Mouse (Mus musculus) frontal cortex, postnatal 14 days (tissue): ENCODE measurements around the gene Samd4.
"Not testable (repeated sequence)": the region's sequence is repeated elsewhere in the genome, so short reads cannot be mapped to it uniquely, and the experiment has no call there.

Experiments
- DNase-seq, 2 experiments: peaks; one replicate each; pipeline ENCODE4 v3.0.0; 2022; ENCODE audit warnings: low spot score in 2 of 2

The Samd4 gene

DNA sequence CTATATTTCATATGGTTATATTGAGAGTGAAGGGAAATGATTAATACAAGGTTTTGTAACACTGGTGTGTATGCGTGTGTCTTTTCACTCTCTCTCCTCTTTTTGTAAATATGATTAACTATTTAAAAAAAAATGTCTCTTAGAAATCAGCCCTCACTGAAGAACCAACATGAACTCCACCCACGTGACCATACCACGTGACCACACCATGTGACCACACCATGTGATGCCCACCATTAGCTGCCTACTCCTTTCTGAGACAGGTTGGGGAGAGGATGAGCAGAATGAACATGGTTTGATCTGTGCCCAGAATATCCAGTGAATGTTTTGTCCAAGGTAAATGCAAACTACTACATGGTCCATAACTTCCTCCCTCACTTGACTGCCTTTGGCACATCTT is 223.1 kb downstream of the Samd4 start:
- no peak for DNase-seq

DNA sequence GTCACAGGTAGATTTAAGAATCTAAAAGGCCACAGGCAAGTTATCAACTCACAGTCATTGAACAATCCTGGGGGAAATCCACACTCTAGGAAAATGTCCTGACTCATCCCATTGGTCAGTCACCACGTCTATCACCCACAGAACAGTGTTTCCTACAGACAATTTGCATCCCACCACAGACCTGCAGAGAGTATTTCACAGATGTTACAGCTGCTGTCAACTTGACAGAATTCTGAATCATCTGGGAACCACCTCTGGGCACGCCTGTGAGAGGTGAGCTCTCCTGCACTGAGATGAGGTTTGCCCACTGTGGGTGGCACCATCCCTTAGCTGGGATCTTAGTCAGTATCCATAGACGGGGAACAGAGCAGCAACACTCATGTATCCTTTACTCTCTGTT is 224.8 kb downstream of the Samd4 start:
- DNase-seq = no peak

DNA sequence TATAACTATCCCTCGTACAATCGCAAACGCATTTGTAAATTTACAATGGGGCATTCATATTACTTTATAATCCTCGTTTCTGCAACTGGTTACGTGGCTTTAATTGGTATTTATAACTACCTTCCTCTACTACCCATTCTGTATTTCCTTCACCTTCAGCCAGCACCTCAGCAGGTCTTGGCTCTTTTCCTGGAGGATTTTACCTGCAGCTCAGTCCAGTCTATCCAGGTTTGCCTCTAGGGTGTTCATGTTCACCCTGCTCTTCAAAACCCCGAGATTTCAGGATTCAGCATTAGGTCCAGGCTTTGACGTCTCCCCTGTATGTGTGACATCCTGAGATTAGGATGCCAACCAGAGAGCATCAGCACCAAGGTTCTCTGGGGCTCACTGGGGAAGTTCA is 227.7 kb downstream of the Samd4 start:
- not testable (repeated sequence) for DNase-seq

DNA sequence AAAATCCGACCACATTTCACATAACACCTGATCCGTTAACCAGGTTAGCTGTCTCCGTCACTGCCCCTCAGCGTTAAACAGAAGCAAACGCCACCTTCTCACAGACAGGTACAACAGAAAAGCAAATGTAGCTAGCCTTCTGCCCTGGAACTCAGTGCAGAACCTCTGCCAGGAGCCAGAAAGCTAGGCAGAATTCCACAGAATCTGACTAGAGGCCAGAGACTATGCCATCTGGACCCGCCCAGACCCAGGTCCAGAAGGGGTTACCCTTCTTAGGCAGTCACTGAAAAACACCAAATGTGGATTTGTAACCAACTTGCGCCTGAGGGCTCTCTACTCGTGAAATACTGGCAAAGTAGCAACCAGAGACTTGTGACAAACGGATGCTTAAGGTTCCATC is 228.7 kb downstream of the Samd4 start:
- no peak for DNase-seq

DNA sequence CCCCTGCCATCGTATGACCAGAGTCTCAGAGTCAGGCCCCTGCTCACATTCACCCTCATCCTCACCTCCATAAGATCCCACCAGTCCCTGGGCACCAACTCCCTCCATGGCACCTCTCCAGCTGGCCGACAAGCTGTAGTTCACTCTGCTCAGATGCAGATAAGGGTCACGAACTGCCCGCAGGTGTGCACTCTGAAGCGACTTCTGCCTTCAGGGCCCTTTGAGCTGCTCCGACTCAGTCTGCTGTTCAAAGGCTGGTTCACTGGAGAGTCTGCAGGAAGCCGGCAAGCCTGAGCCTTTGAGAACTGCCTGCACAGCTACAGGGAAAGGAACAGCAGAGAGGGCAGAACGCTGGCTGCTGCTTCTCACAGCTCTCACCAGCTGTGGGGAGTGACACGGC is 232.5 kb downstream of the Samd4 start:
- DNase-seq = no peak

DNA sequence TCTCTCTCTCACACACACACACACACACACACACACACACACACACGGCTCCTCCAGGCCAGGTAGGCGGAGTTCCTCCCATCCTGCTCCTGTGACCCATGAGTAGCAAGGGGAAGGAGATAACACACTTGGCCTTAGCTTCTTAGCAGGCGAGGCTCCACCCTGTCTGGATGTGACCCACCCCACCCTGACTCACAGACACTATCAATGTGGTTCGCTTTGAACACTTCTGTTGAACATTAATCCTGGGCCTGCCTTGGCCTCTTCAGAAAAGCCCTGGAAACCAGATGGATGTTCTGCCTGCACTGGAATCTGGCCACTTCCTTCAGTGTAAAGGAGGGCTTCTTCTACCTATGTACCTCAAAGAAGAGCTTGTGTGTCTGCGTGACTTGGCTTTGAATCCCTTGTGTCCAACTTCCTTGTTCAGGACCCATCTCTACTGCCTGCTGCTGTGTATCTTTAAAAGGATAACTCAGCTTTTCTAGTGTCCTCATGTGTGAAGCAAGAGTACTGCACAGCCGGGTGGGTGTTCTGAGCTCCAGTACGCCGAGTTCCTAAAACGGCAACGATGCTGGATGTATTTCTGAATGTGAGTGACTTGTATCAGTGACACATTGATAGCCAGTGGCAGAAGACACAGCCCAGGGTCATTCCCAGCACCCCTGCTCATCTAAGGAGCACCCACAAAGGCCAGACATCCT is 233.6 kb downstream of the Samd4 start:
- DNase-seq = no peak

DNA sequence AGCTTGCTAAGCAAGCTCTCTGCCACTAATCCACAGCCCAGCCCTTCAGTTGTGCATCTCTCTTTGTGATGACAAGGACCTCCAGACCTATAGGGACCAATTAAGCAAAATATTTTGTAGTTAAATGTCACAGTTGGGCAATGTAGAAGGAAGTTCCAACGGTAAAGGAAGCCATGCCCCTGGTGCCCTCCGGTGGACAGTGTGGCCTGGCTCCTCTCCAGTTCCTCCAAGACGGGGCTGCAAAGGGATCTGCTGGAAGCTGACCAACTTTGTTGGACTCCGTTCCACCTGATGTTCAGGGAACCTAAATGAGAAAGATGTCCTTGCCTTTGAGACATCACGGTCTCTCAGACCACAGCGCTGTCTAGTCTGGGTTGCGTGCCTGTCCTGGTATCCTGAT is 234.9 kb downstream of the Samd4 start:
- DNase-seq = no peak

DNA sequence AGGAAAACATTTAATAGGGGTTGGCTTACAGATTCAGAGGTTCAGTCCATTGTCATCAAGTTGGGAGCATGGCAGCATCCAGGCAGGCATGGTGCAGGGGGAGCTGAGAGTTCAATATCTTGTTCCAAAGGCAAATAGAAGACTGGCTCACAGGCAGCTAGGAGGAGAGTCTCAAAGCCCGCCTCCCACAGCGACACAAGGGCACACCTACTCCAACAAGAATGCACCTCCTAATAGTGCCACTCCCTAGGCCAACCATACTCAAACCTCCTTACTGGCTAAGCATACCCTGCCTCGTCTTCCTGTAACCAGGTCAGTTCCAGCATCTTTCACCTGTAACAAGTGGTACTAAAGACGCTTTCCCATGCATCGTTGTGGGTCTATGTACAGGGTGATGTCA is 245.3 kb downstream of the Samd4 start:
- no peak for DNase-seq

DNA sequence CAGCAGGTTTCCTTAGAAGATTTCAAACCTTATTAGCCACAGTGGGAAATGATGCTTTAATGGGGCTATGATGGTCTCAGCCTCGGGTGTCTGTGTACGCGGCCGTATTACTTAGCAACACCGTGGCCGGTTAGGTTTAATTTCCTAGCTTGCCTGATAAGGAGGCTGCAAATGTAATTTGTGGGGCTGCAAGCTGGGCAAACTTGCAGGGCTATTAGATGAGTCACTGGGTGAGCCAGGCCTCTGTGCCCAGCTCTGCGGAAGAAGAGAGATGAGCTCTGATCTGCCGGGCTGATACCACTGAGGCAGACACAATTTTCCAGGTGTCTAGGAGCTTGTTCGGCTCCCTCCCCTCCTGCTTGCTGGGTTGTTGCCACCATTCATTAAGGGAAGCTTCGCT is 251.3 kb downstream of the Samd4 start:
- DNase-seq = no peak

DNA sequence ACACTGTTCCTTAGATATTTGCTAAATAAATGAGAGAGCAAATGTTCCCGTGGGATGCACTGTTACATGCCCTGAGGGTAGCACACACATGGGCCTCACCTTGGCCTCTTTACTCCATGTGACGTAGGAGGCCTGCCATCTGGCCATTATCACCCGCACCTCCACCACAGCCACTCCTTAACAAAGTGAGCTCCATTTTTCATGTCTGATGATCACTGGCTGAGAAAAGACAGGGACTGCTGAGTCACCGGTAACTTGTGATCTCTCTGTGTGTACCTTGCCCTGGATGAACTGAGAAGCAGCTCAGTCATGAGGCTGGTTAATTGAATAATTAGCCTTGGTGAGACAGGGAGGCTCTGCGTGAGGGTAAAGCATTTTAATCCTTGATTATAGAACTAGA is 254.0 kb downstream of the Samd4 start:
- no peak for DNase-seq

DNA sequence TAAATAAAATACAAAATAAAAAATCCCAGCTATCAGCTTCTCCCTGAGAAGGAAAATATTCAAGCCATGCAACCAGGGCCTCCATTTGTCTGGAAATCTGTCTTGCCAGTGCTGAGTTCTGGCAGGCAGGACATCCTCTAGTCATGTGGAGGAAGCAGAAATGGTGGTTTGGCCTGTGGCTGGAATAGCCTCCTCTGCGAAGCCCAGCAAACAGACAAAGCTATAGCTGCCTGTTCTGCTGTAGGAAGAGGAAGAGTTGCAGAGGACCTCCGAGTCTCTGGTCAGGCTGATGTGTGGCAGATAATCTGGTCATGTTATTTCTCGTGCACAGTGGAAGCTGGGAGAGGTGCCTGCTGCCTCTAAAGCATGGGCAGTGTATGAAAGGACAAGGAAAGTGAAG is 256.2 kb downstream of the Samd4 start:
- DNase-seq = no peak

DNA sequence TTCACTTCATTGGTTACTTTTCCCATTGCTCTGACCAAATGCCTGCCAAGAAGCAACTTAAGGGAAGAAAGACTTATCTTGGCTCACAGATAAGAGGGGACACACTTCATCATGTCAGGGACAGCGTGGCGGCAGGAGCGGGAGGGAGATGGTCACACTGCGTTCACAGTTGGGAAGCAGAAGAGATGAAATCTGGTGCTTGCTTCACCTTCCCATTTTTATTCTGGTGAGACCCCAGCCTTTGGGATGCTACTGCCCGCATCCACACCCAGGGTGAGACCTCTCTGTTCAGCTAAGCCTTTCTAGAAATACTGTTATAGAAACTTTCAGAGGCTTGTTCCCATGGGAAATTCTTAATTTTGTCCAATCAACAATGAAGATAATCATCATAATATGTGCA is 261.7 kb downstream of the Samd4 start:
- DNase-seq = no peak

DNA sequence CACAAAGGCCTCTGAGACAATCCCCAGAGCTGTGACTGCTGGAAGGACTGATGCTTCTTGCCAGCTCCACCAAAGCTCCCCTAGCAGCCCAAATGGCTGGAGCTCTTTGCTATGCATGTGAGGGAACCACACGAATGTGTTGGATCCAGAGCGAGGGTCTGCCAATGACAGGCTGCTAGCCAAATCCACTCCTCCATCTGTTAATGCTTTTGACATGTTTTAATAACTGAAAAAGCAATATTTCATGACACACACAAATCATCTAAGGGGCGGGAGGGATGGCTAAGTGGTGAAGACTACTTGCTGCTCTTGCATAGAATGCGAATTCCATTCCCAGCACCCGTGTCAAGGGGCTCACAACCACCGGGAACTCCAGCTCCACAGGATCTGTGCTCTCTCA is 268.7 kb downstream of the Samd4 start:
- DNase-seq = no peak

DNA sequence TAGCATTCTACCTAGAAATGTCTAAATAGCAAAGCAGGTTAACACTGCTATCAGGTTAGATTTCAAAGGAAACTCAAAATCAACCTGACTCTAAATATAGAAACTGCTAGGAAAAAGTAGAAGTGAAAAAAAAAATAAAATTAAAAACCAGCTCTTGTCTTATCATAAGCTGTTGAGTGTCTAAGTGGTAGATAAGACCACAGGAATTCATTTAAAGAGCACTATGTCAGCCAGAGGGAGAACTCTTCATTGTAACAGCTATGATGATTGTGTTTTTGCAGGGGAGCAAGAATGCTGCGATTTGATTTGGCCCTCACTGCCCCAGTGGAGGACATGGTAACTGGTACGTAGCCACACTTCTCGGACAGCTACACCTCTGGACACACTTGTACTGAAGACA is 271.6 kb downstream of the Samd4 start:
- DNase-seq = no peak
